Mouse (Mus musculus) myocyte (in vitro differentiated cells): ENCODE data around the gene Tceanc2. TPM values are rescaled to one million over a fixed set of nuclear protein-coding genes. Genes with fewer than 3 reads are reported as not detected.

Experiments used
- H3K27me3 ChIP-seq: one replicate; pipeline ENCODE4 v1.6.1; 2011; ENCODE audit not compliant: control insufficient read depth, insufficient read depth, insufficient read length
- H3K36me3 ChIP-seq: one replicate; pipeline ENCODE4 v1.6.1; 2011; ENCODE audit not compliant: control insufficient read depth, insufficient read depth
- H3K4me2 ChIP-seq: one replicate; pipeline ENCODE4 v1.6.1; 2011; ENCODE audit warnings: low read depth, control low read depth
- H3K4me3 ChIP-seq: one replicate; pipeline ENCODE4 v1.5.1; 2011; ENCODE audit warnings: mild to moderate bottlenecking, control low read depth, moderate library complexity
- H3K79me2 ChIP-seq: one replicate; pipeline ENCODE4 v1.6.1; 2011; ENCODE audit not compliant: control insufficient read depth, insufficient read depth
- H3ac ChIP-seq: one replicate; pipeline ENCODE4 v1.6.1; 2011; ENCODE audit not compliant: control insufficient read depth, insufficient read length
- CEBPB ChIP-seq: IDR thresholded peaks from 2 replicates; pipeline ENCODE4 v1.6.1; 2011; ENCODE audit warnings: mild to moderate bottlenecking, moderate library complexity; ENCODE audit not compliant: poor library complexity, insufficient read depth, severe bottlenecking
- E2F4 ChIP-seq: IDR thresholded peaks from one replicate; pipeline ENCODE4 v1.6.1; 2011; ENCODE audit warnings: mild to moderate bottlenecking, control low read depth, moderate library complexity; ENCODE audit not compliant: insufficient read depth
- MAX ChIP-seq: IDR thresholded peaks from one replicate; pipeline ENCODE4 v1.6.1; 2011; ENCODE audit warnings: low read depth, mild to moderate bottlenecking, control low read depth
- MYOD1 ChIP-seq, 3 experiments: IDR thresholded peaks; one replicate each; pipeline ENCODE4 v1.6.1; 2011; ENCODE audit warnings: control low read depth in 2 of 3, low read depth in 2 of 3, mild to moderate bottlenecking in 2 of 3, moderate library complexity in 1 of 3; ENCODE audit not compliant: insufficient read length in 2 of 3, control insufficient read depth in 1 of 3
- MYOG ChIP-seq, 3 experiments: IDR thresholded peaks; one replicate each; pipeline ENCODE4 v1.6.1; 2011; ENCODE audit warnings: control low read depth in 2 of 3, low read depth in 2 of 3, mild to moderate bottlenecking in 2 of 3; ENCODE audit not compliant: insufficient read length in 2 of 3, control insufficient read depth in 1 of 3, insufficient read depth in 1 of 3
- POLR2A ChIP-seq: IDR thresholded peaks from one replicate; pipeline ENCODE4 v1.6.1; 2011; ENCODE audit warnings: low read depth, mild to moderate bottlenecking, control low read depth, moderate library complexity; ENCODE audit not compliant: insufficient read length
- POLR2AphosphoS2 ChIP-seq: IDR thresholded peaks from one replicate; pipeline ENCODE4 v1.6.1; 2011; ENCODE audit warnings: low read depth, control low read depth; ENCODE audit not compliant: insufficient read length
- REST ChIP-seq: IDR thresholded peaks from one replicate; pipeline ENCODE4 v1.6.1; 2011; ENCODE audit warnings: mild to moderate bottlenecking, control low read depth, moderate library complexity; ENCODE audit not compliant: insufficient read depth, insufficient read length
- SRF ChIP-seq: IDR thresholded peaks from one replicate; pipeline ENCODE4 v1.6.1; 2011; ENCODE audit warnings: low read depth; ENCODE audit not compliant: control insufficient read depth, insufficient read length
- TCF12 ChIP-seq: IDR thresholded peaks from one replicate; pipeline ENCODE4 v1.6.1; 2011; ENCODE audit warnings: mild to moderate bottlenecking, control low read depth; ENCODE audit not compliant: poor library complexity, insufficient read depth, severe bottlenecking
- TCF3 ChIP-seq: IDR thresholded peaks from one replicate; pipeline ENCODE4 v1.6.1; 2011; ENCODE audit warnings: low read depth, control low read depth; ENCODE audit not compliant: insufficient read length
- USF1 ChIP-seq: IDR thresholded peaks from one replicate; pipeline ENCODE4 v1.6.1; 2011; ENCODE audit warnings: low read depth, mild to moderate bottlenecking, control low read depth, moderate library complexity
- polyA plus RNA-seq: library from polyadenylated mRNA; unstranded; fragments of >200 nt; fragmentation: generic; extraction: Trizol; gene quantifications from one replicate; pipeline ENCODE4 v1.2.1, GENCODE M21; 2012; ENCODE audit warnings: missing spikeins

The Tceanc2 gene
- polyA plus RNA-seq, 1 experiment, result 20.7 TPM

- no peaks in the 10 kb centered on the region for H3K27me3 ChIP-seq
- H3K36me3 ChIP-seq, result no peaks in the 10 kb centered on the region
- no peak overlapping the region for H3ac ChIP-seq
- no peak for TF ChIP-seq SRF
- no peak for TF ChIP-seq CEBPB
- no peak for TF ChIP-seq POLR2A
- no peak for TF ChIP-seq MAX
- TF ChIP-seq REST, result no peak
- TF ChIP-seq TCF3, result no peak
- H3K4me3 ChIP-seq, result no peak overlapping the region
- H3K79me2 ChIP-seq, result no peaks in the 10 kb centered on the region
- H3K4me2 ChIP-seq, result no peak overlapping the region
These were observed 44.0 kb downstream of the Tceanc2 start for GRCm38 (mm10) chr4:107134891-107135290.

GRCm38 (mm10) chr4:107130534-107130933 lies 48.4 kb downstream of the Tceanc2 start:
- Histone ChIP-seq H3K79me2 (no peaks in the 10 kb centered on the region), H3K4me2 (no peak overlapping the region)
- TF ChIP-seq MAX, result no peak
- TF ChIP-seq TCF3, result no peak
- TF ChIP-seq TCF12, result no peak
- TF ChIP-seq MYOD1 (IDR thresholded peaks at IDR 0.05; ENCODE audit: control insufficient read depth in 1 of 3, insufficient read length in 2 of 3, low read depth in 2 of 3), result no peak
- TF ChIP-seq USF1, result no peak
- TF ChIP-seq POLR2A, result no peak
- TF ChIP-seq REST, result no peak
- TF ChIP-seq E2F4, result no peak
- no peak for TF ChIP-seq MYOG (IDR thresholded peaks at IDR 0.05; ENCODE audit: control insufficient read depth in 1 of 3, insufficient read depth in 1 of 3, insufficient read length in 2 of 3, low read depth in 2 of 3)

GRCm38 (mm10) chr4:107129373-107129772 lies 49.5 kb downstream of the Tceanc2 start:
- H3ac ChIP-seq, result no peak overlapping the region
- no peak overlapping the region for H3K4me2 ChIP-seq
- H3K36me3 ChIP-seq, result no peaks in the 10 kb centered on the region
- H3K79me2 ChIP-seq, result no peaks in the 10 kb centered on the region
- H3K4me3 ChIP-seq, result no peak overlapping the region
- no peak for TF ChIP-seq MYOD1 (IDR thresholded peaks at IDR 0.05; ENCODE audit: control insufficient read depth in 1 of 3, insufficient read length in 2 of 3, low read depth in 2 of 3)
- TF ChIP-seq MAX, result no peak
- no peak for TF ChIP-seq REST
- TF ChIP-seq POLR2AphosphoS2, result no peak
- no peaks in the 10 kb centered on the region for H3K27me3 ChIP-seq

More at GRCm38 (mm10) chr4:107130534-107130933, 48.4 kb downstream of the Tceanc2 start:
- H3ac ChIP-seq, result no peak overlapping the region
- no peaks in the 10 kb centered on the region for H3K27me3 ChIP-seq
- no peak overlapping the region for H3K4me3 ChIP-seq
- no peaks in the 10 kb centered on the region for H3K36me3 ChIP-seq

GRCm38 (mm10) chr4:107127901-107128669 lies 50.8 kb downstream of the Tceanc2 start:
- no peak overlapping the region for H3K4me3 ChIP-seq
- no peaks in the 10 kb centered on the region for H3K79me2 ChIP-seq
- TF ChIP-seq E2F4, result no peak
- no peak for TF ChIP-seq REST
- no peak for TF ChIP-seq POLR2A
- no peak for TF ChIP-seq TCF12
- TF ChIP-seq USF1, result no peak
- TF ChIP-seq MYOD1 (IDR thresholded peaks at IDR 0.05; ENCODE audit: control insufficient read depth in 1 of 3, insufficient read length in 2 of 3, low read depth in 2 of 3), result no peak
- TF ChIP-seq MYOG (IDR thresholded peaks at IDR 0.05; ENCODE audit: control insufficient read depth in 1 of 3, insufficient read depth in 1 of 3, insufficient read length in 2 of 3, low read depth in 2 of 3), result no peak
- TF ChIP-seq MAX, result no peak
- no peak for TF ChIP-seq POLR2AphosphoS2
- H3K4me2 ChIP-seq, result no peak overlapping the region
- no peaks in the 10 kb centered on the region for H3K36me3 ChIP-seq
- H3K27me3 ChIP-seq, result no peaks in the 10 kb centered on the region
- no peak overlapping the region for H3ac ChIP-seq

- Histone ChIP-seq H3K36me3 (no peaks in the 10 kb centered on the region), H3K79me2 (no peaks in the 10 kb centered on the region), H3K27me3 (no peaks in the 10 kb centered on the region), H3K4me3 (no peak overlapping the region), H3K4me2 (no peak overlapping the region), H3ac (no peak overlapping the region)
- no peak for TF ChIP-seq MYOG (IDR thresholded peaks at IDR 0.05; ENCODE audit: control insufficient read depth in 1 of 3, insufficient read depth in 1 of 3, insufficient read length in 2 of 3, low read depth in 2 of 3)
- TF ChIP-seq USF1, result no peak
- no peak for TF ChIP-seq POLR2A
- TF ChIP-seq TCF3, result no peak
- TF ChIP-seq MYOD1 (IDR thresholded peaks at IDR 0.05; ENCODE audit: control insufficient read depth in 1 of 3, insufficient read length in 2 of 3, low read depth in 2 of 3), result peak in 2 of 3 experiments; percentile 21 to 29
These were observed 51.9 kb downstream of the Tceanc2 start for GRCm38 (mm10) chr4:107126891-107127524.
